Mouse (Mus musculus) thymus, postnatal 0 days (tissue): ENCODE results near the gene Gstt2. TPM values are rescaled to one million over a fixed set of nuclear protein-coding genes. Genes with fewer than 3 reads are reported as not detected.
"Not testable (repeated sequence)": the region's sequence is repeated elsewhere in the genome, so short reads cannot be mapped to it uniquely, and the experiment has no call there.

Source experiments
- DNase-seq: peaks from one replicate; pipeline ENCODE4 v3.0.0-alpha.2; 2015; ENCODE audit warnings: low spot score
- polyA plus RNA-seq: library from polyadenylated mRNA; unstranded; fragments of >200 nt; fragmentation: Nextera tagmentation; extraction: Ambion mirVana; gene quantifications from 2 replicates; pipeline ENCODE4 v1.2.1, GENCODE M21; 2015

Gstt2 gene
- polyA plus RNA-seq, 1 experiment from 2014 or later: 78.6 TPM

DNA sequence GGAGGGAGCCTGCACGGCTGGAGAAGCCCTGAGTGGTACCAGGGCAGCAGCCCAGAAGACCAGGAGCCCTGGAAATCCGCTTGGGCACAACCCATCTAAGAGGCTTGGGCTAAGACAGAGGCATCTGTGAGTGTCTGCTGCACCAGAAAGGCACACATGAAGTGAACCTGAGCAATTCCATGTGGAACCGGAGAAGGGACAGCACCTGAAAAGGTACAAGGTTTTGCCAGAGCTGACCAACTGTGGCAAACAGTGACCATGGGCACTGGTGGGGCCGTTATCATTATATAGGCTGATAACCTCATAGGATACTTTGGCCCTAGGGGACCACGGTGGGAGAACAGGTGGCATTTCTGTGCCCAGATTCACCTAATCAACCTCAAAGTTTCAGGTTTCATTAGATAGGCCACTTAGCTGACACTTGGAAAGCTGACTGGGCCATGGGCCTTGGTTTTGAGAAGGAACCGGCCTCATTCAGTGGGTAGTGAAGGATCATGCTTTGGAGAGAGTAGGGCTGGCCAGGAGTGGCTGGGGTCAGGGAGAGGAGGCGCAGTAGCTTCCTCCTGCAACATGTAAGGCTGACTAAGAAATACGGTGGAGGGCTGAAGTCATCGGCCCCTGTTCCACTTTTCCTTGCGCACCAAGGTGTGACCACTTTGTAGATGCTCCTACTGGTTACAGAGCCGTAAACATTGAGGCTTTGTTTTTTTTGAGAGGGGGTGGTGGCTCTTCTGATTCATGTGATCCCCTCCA lies 19.1 kb upstream of the Gstt2 start:
- DNase-seq: no peak

DNA sequence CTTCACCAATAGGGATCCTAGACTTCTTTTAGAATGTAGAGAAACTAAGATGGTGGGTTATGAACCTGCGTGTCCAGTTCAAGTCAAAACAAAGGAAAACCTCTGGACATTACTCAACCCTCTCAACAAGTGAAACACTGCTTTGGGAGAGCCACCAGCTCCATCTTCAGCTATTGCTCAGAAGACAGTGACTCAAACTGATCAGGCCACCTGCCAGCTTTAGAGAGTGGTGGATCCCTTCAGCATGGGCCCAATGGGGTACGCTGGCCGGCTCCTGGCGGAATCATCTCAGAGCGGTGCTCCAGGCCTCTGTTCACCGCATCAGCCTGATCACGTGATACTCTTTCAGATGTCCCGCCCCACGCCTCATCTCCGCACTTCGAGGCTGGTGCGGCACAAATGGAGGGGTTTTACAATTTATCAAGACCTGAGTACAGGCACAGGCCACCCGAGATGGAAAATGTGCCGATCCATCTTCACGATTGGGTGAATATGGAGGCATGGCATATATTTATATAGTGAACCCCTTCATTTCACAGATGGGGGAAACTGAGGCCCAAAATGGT lies 18.3 kb upstream of the Gstt2 start:
- no peak for DNase-seq

DNA sequence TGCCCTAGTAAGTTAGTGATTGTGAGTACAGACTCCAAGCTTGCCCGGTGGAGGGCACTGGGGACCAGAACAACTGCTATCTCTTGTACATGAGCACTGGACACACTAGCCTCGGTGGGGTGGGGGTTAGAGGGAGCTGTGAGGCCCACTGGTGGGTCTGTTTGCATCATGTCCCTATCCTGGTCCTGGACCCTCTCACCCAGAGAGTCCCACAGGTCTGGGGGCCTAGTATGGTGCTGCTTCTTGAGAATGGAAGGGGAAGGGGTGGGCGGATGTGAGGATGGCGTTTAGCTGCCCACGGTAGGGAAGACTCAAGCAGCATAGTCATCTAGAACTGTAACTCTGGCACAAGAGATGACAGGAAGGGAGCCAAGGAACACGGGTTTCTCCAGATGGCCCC lies 17.6 kb upstream of the Gstt2 start:
- no peak for DNase-seq

DNA sequence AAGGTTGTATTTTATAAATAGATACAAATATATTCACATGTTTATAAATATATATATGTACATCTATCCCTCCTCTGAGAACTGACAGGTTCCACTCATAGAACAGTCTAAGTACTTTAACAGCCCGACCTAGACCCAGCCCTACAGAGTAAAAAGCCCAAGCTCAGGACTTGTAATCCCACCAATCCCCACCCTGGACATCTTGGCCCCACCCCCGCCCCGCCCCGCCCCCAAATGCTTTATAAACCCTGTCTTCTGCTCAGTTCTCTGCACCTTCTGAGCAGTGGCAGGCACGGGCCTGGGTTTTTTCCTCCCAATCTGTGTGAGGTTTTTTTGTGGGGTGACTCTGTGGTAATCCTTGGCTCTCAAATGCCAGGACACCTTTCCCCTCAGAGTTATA lies 16.9 kb upstream of the Gstt2 start:
- DNase-seq: no peak

DNA sequence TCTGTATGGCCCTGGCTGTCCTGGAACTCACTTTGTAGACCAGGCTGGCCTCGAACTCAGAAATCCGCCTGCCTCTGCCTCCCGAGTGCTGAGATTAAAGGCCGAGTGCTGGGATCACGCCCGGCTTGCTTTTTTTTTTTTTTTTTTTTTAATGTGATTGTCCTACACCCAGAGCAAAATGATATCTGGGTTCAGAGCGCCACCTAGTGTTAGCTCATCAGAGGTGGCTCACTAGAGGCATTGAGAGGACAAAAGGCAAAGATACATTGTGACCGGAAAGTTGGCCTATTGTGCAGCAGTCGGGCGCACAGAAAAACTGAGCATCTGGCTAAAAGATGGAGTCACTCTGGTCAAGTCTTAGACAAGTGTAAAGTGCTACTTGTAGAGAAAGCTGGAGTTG lies 16.2 kb upstream of the Gstt2 start:
- DNase-seq: peak; percentile 88

DNA sequence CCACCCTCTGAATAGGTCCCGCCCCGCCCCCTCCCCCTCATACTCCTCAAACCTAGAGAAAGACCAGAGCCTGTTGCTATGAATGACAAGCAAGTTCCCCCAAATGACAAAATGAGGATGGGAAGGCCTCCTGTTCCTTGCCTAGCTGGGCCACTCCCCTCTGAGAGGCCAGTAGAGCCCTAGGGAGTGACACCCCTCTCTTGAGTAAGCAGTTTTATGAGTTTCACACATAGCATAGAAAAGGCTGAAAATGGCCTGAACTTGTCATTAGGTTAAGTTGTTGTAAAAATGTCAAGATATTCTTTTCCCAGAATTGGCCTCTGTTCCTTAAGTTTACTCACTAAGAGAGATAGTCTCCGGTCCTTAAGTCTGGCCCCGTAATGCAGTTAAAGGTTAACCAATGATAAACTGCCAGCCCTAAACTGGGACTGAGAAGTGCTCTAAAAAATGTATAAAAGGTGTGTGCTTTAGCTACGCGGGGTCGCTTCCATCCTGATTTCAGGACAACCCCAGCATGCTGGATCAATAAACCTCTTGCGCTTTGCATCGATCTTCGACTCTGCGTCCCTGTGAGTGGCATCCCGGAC lies 15.4 kb upstream of the Gstt2 start:
- no peak for DNase-seq

DNA sequence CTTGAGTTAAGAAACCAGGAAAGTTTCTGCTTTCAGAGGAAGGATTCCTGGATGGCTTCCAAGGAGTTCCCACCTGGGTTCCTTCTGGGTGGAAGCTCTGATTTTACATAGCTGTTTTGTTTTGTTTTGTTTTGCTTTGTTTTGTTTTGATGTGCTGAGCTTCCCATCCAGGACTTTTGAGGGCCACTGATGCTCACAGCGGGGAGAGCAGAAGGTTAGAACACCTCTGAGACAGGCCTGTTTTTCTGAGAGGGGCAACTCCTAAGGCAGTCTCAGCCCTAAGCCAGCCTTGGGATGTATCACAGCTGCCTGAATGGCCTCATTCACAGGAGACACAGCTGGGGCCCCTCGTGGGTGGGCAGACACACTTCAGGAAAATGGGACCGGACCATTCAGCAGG lies 14.5 kb upstream of the Gstt2 start:
- no peak for DNase-seq

DNA sequence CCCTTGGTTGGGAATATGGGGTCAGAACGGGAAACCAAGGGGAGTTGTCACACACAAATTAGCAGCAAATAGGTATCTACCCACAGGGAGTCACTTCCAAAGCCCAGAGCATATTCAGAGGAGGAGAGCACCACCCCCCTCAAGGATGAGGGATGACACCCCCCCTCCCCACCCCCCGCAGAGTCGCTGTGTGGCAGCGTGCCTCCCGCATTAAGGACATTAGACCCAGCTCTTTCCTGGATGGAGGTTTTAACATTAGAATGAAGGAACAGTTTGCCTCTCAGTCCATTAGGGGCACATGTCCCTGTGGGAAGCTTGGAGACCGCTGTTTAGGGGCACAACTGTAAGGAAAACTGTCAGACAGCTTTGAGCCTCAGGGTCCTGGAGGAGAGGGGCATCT lies 13.9 kb upstream of the Gstt2 start:
- DNase-seq: no peak

DNA sequence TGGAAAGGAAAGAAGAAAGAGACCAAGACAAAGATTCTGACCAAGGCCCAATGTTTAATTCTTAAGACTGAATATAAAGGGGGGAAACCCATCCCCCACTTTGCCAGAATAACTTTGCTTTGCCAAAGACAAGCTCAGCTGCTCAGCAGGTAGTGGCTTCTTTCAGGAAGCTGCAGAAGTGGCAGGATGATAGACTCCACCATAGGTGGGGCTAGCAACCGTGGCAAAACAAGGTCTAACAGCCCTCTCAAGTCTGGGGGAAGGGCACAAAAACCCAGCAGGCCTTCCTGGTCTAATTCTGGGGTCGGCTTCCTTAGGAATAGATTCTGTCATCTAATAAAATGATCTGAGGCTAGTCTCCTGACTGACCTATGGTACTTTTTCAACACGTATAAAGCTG lies 11.2 kb upstream of the Gstt2 start:
- DNase-seq: peak; percentile 22

DNA sequence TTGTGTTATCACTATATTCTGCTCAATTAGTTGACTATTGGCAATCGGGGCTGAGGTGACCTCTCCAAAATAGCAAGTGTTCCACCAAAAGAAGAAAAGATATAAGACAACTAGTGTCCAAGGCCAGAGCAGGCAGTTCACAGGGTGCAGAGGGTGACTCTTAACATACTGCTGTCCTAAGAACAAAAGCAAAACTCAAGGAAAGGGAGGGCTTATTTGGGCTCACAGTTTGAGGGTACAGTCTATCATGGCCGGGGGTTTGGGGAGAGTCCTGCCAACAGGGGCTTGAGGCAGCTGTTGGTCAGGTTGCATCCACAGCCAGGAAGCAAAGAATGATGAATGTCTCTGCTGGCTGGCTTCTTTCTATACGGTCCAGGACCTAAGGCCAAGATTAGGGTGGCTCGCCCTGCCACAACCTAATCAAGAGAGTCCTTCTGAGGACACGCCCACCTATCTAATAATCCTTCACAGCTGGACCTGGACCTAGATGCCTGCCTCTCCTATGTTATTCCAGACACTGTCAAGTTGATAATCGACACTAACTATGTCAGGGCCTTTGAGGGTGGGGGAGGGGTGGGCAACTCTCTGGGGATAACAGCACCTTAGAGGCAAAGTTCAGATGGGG lies 8.2 kb upstream of the Gstt2 start:
- no peak for DNase-seq

DNA sequence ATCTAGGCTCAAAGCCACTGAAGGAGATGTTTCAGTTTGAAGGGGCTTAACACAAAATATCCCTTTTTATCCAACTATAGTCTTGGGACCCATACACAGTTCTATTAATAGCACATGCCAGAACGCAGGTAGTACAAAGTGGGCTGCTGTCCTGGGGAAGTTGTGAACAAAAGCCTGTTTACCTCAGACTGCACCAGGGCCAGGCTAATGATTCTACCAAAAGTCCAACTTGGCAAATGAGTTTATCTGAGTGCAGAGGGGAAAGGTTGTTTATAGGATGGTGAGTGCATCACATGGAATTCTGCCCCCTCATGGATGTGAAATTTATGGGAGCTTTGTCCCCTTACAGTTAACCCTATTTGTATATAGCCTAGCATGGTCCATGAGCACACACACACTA lies 7.6 kb upstream of the Gstt2 start:
- DNase-seq: no peak

DNA sequence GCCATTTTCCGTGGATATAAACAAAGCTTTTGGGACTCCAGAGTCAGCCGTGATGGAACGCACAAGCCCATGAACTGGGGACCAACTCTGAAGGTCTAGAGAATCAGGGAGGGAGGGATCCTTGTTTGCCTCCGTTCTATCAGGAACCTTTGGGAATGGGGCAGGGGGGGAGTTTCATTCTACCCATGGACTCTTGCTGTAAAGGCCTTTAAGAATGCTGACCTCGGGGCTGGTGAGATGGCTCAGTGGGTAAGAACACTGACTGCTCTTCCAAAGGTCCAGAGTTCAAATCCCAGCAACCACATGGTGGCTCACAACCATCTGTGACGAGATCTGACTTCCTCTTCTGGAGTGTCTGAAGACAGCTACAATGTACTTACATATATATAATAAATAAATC lies 6.7 kb upstream of the Gstt2 start:
- DNase-seq: not testable (repeated sequence)

DNA sequence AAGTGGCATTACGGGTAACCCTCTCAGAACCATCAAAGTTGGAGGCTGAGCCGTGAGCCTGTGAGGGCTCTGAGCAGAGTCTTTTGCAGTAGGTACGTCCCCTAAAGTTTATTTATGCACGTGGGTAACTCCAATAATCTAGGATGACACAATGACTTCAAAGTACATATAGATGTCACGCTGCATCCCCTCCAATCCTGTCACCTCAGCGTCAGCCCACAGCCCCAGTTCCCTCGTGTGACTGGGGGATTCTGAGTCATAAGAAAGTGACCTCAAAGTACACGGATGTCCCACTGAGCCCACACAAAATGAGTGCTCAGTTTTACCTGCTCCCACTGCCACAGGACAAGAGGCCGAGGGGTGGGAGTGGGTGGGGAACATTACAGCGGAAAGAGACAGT lies 1.9 kb upstream of the Gstt2 start:
- DNase-seq: no peak

DNA sequence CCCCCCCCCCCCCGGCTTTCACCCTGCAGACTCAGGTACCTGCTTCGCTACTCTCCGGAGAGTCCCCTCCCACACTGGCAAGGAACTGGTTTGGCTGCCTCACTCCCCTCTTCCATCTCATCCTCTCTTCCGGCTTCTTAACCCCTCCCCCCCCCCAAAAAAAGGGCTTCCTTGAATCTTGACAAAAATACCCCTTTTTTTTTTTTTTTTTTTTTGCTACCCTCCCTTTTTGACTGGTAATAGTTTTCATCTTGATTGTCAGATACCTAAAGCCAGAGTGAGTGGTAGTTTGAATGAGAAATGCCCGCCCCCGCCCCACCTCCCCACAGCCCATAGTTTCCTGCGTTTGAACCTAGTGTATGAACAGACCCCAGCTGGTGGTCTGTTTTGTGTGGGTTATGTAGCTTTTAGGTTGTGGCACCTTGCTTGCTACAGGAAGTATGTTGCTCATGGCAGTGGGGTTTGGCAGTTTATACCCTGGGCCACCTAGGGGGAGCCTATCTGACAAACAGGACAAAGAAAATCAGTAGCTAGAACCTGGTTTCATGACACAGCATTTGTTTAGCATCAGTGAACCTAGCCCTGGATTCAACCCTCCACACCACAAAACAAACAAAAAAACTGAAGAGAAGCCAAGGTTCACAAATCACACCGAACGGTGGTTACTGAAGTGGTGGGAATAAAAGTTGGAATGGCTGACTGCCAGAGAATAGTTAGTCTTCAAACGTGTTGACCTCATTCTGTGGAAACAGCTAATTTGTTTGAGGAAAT lies 1.3 kb downstream of the Gstt2 start:
- peak; percentile 92 for DNase-seq

DNA sequence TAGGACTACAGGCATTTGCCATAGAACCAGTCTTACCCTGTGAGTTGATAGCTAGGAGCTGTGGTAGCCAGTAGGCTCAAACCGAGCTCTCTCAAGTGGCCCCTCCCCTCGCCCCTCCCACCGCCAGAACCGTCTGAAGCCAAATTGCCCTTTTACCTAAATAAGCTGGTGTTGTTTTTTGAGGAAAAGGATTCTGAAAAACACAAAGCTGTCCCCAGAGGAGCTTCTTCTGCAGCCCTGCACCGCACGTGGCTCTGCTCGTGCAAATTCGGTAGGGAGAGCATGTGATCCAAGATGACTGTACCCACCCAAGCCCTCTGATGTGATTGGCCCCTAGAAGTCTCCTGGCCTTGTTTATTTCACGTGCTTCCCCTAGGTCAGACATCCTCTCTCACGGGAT lies 1.9 kb downstream of the Gstt2 start:
- peak; percentile 82 for DNase-seq

DNA sequence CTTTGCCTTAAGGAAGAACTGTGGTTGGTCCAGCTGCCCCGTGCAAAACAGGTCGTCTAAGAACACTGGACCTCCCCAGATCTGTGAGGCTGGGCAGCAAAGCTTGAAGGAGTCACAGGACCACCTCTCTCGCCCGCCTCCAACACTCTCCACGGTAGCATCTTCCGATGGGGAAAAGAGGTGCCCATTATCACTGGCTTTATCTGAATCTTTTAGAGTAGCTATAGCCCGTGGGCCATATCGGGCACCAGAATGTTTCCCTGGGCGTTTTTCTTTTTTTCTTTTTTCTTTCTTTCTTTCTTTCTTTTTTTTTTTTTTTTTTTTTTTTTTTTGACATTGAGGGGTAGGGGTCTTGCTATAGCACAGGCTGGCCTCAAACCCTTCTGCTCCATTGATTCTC lies 2.5 kb downstream of the Gstt2 start:
- DNase-seq: no peak

DNA sequence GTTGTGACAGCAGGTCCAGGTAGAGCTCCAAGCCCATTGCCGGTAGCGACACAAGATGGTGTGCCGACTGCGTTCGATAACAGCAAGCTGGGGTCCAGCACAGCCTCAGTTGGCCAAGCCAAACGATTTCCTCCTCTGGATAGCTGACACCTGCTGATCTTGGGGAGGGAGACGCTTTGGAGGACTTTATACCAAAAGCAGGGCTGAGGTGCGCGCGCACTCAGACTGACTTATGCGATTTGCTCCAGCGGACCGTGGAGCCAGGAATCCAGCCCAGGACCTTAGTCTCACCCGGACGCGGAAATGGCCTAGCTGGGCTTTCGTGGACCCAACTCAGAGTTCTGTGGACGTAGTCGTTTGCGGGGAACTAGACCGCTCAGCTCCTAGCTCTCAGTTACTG lies 3.0 kb downstream of the Gstt2 start:
- peak; percentile 83 for DNase-seq

DNA sequence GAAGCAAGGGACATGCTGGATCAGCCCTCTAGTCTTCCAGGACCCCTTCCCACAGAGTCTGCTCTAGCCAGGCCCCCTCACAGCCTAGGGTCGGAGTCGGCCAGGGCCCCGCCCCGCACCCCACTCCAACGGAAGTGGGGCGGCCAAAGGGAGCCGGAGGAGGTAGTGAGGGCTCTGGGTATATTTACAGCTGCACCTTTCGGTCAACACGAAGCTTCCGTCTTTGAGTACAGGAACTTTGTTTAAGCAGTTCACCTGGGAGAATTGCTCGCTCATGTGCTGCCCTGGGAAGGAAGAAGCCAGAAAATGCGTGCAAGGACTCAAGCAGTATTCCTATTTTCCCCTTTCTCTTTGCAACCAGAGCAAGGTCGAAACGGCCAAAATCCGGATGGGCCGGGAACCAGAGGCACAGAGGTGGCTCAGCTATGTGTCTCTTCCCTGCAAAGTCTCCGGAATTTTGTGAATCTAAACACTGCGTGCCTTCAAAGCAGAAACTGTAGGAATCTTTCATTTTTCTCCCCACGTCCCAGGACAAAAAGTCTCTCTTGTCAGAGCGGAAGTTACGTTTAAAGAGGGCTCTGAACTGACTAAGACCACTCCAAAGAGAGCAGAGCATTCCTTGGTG lies 3.7 kb downstream of the Gstt2 start:
- DNase-seq: peak; percentile 23

DNA sequence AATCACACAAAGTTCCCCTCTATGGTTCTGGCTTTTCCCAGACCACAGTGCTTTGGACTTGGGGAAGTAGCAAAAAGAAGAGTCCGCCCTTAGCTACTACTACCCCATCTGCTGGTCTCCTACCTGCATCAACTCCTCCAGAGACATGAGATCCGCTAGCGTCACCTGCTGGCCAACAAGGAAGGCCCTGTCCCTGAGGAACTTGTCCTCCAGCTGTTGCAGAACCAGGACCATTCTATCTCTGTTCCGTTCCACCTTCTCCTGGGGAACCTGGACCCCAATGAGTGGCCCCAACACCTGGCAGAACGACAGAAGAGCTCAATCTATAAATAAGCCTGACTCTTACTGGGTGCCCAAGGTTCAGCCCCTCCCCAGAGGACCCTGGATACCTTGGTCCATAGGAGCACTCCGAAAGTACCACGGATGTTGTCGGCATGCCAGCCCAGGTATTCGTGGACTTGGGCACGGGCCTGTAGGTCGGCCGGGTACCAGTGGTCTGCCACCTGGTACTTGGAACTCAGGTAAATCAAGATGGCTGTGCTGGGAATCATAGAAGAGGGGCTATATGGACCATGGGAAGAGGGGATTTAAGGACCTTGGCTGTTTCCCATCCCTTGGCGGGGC lies 4.8 kb downstream of the Gstt2 start:
- peak; percentile 79 for DNase-seq

DNA sequence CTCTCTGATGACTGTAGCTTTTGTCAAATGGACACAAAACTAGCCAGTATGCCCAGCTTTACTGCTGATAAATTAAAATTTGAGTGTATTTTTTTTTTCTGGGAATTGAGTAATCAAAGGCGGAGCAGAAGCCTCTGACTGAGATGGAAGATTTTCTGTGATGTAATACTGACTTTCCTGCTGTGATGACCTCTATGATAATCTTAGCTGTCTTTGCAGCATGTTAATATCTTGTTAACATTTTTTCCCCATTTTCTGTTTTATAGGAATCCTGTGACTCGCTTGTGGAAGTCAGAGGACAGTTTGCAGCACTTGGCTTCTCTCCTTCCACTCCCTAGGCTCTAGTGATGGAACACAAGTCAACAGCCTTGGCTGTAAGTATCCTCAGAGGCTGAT lies 7.0 kb downstream of the Gstt2 start:
- DNase-seq: no peak
